Mouse (Mus musculus): ENCODE results near the gene Ttyh3.

The Ttyh3 gene

DNA sequence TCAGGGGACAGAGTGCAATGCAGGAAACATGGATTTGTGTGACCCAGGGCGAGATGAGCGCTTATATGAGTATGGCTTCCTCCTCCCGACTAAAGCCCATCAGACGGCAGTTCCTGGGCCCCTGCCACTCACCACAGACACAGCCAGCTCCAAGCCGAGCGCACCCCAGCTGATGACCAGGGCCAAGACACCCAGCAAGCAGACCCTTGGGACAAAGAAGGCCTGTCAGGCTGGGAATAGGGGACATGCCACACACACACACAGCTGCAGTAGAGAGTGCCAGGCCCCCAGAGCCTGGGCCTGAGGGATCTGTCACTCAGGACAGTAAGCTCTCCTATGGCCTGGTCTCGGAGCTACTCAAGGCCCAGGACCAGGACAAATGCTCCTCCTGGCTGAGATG, 15.4 kb downstream of the Ttyh3 start:
- peak; percentile 74 for DNase-seq (ENCODE audit: low spot score in 2 of 2)

DNA sequence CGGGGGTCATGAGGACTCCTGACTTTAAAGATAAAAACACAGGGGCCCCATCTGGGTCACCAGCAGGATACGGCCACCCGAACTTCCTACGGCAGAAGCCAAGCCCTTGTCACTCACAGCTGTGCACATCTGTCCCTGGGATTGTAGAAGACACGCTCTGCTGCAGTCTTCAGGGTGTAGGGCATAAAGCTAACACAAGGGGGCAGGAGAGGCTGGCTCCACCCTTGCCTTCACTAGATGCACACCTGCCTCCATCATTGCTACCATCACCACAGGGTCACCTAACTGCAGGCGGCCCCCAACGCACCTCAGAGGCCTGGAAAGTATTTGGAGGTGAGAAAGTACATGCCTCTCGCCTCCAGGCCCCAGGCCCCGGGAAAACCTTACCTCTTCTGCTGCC, 19.8 kb downstream of the Ttyh3 start:
- DNase-seq (ENCODE audit: low spot score in 2 of 2), result no peak

DNA sequence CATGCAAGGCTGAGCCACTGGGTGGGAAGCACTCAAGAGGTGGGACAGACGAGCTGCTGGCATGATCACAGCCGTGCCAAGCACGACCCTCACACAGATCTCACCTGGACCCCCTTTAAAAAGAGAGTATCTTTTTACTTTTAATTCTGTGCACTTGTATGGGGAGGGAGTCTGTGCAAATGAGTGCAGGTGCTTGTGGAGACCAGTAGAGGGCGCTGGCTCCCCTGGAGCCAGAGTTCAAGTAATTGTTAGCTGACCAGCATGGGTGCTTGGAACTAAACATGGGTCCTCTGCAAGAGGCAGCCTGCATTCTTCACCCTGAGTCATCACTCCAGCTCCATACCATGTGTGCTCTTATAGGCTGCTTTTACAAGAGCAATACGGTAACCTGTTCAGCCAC, 21.3 kb downstream of the Ttyh3 start:
- DNase-seq (ENCODE audit: low spot score in 2 of 2), result no peak

DNA sequence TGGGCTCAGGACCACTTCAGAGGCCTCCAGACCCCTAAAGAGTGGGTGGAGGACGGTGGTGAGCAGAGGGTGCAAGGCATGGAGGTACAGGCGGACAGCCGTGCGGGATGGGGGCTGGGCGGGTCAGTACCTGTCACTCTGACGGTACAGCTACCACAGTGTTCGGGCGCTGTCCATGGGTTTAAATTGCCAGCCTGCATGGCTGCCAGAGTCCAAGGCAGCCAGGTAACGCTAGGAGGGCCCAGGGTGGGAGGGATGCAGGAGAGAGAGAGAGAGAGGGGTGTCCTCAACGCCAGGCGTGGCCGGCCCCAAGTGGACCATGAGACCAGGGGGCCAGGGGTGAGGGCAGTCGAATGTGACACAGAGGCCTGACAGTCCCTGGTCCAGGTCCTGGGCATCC, 23.9 kb downstream of the Ttyh3 start:
- no peak for DNase-seq (ENCODE audit: low spot score in 2 of 2)

DNA sequence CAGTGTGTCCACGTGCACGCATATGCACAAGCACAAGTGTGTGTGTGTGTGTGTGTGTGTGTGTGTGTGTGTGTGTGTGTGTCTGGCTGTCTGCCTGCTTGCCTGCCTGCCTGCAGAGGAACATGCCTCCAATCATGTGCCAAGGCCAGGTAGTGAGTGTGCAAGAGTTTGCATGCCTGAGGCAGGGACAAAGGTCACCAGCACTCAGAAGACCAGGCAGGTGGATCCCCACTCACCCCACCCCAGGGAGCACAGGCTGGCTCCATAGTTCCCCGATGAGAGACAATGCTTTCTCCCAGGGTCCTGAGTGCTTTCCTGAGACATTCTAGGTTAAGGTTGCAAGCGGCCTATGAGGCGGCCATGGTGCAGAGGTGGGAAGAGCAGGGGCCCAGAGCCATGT, 24.6 kb downstream of the Ttyh3 start:
- DNase-seq (ENCODE audit: low spot score in 2 of 2), result no peak

DNA sequence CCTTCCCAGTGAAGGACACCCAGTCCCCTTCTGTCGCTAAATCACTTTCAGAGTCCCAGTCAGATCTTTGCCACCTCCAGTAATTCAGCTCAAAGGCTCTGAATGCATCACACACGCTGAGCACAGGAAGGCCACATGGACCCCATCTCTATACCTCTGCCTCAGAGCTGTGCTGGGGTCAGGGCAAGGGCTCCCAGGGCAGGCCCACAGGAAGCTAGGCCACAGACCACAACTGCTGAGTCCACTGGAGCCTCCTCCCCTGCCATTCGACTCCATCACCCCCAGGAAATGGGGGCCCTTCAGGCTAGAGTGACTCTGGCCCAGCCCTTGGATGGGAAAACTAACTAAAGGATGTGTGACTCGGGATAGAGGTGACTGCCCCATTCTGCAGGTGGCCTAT, 25.0 kb downstream of the Ttyh3 start:
- no peak for DNase-seq (ENCODE audit: low spot score in 2 of 2)

DNA sequence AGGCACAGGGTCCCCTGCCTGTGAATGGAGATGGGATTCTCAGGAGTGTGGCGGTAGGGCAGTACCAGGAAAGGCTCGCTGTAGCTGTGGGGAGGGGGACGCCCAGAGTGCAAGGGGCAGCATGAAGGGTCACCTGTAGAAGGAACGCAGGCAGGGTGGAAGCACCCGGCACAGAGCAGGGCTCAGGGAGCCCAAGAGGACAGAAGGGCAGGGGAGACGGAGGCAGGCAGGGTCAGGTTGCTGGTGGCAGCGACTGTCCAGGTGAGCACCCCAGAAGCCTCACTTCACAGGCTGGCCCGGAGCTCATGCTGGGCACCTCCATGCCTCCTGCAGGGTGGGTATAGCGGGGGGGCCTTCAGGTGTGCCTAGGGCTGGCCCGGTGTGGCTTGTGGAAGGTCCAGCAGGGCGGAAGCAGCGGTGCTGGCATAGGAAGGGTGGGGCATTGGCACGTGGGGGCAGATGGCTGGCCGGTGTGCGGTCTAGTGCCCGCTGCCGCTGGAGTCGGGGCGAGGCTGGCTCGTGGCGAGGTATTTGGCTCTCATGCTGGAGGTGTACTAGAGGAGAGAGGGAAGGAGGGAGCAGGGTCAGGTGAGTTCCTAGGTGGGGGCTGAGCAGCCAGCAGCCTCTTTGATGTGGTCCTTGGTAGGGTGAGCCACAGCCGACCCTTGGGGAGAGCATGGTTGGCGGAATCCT, 25.7 kb downstream of the Ttyh3 start:
- no peak for DNase-seq (ENCODE audit: low spot score in 2 of 2)

DNA sequence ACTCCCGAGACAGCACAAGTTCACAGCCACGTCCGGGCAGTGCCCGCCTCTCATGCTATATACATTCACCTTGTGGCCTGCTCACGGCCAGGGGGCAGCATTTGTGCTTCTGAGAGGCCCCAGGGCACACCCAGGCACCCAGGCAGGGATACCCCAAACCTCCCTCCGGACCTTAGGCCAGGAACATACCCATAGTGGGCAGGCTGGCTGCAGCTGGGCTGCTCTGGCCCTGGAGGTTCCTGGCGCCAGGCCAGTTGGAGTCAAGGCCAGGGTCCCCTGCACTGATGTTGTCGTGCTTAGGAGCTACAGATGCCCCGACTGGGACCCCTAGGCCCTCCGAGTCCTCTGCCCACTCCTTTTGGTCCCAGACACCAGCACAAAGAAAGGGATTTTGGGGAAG, 27.3 kb downstream of the Ttyh3 start:
- DNase-seq (ENCODE audit: low spot score in 2 of 2), result no peak

DNA sequence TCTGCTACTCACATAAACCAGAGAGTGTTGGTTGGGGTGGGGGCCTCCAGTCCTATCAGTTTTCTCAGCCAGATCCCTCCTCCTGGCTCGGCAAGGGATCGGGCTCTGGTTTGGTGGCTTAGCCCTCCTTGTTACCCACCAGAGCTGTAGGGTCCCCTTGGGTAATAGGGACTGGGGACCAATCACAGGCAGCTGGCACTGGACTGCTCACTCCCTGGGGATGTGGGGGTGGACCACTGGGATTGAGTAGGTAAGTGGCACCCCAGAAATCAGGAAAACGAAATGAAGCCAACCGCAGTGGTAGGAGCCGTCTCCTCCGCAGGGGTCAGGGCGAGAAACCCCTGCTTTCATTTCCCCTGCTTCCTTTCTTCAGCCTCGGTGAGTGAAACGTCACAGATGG, 27.7 kb downstream of the Ttyh3 start:
- DNase-seq (ENCODE audit: low spot score in 2 of 2), result no peak

DNA sequence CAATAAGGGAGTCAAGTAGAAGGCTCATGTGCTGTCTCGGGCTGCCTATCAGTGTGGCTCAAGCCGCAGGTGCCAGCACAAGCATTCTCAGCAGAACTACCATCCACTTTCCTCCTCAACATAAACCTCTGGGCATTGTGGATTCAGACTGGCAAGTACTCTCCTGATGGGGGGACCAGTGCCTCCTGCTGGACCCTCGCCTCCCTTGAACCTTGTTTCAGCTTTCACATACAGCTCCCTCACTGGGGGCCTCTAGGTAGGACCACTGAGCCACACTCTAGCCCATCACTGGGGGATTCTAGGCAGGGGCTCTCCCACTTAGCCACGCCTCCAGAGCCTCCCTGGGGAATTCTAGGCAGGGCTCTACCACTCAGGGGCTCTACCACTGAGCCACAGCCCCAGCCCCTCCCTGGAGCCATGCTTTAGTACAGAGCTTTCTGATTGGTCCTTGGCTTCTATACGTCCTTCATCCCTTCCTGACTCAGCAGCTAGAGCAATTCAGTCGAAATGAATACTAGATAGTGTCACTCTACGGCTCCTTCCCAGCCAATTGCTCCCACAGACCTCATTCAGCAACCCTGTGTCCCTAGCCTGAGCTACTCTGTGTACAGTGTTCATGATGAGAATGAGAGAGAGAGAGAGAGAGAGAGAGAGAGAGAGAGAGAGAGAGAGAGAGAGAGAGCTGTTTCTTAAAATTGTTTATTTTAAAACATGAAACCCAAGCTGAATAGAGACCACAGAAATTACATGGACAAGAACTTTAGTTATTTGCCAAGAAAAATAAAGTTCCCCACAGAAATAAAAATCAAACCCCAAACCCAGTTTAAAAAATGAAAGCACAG, 28.7 kb downstream of the Ttyh3 start:
- peak in 1 of 2 experiments; percentile 31 for DNase-seq (ENCODE audit: low spot score in 2 of 2)

DNA sequence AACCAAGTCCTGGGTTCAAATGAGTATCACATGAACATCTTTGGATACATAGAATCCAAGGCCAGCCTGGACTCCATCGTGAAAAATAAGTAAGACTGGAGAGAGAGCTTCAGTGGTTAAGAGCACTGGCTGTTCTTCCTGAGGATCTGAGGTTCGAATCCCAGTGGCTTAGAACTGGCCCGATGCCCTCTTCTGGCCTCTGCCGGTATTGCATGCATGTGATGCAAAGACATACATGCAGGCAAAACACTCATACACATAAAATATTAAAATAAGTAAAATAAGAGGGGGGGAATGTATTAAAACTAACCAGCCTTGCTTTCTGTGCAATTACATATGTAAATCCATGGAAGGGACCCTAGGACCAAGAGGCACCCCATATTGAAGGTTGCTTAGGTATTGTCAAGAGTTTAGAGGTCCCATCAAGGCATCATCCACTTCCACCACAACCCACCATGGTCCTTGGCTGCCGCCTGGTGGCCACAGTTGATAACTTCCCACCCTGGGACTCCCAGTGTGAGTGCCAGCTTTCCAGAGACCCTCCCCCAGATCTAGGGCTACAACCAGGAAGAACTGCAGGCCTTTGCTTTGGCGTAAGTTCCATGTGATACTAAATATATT, 29.6 kb downstream of the Ttyh3 start:
- DNase-seq (ENCODE audit: low spot score in 2 of 2), result peak in 1 of 2 experiments; percentile 85

DNA sequence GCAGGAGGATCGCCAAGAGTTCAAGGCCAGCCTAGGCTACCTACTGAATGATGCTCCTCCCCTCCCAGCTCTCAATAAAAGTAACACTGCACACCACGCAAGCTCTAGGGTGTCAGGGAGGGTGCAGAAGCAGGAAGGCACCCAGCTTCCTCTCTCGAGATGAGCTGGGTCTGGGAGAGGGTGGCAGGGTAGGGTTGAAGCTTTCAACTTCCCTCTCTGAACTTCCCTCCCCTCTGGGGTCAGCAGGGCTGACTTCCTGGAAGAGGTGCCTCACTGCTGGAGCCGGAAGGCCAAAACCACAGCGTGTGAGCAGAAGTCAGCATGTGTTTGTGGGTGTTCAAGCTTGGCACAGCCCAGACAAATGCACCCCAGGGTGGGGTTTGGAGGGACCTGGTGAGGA, 31.1 kb downstream of the Ttyh3 start:
- peak; percentile 55 to 65 for DNase-seq (ENCODE audit: low spot score in 2 of 2)

DNA sequence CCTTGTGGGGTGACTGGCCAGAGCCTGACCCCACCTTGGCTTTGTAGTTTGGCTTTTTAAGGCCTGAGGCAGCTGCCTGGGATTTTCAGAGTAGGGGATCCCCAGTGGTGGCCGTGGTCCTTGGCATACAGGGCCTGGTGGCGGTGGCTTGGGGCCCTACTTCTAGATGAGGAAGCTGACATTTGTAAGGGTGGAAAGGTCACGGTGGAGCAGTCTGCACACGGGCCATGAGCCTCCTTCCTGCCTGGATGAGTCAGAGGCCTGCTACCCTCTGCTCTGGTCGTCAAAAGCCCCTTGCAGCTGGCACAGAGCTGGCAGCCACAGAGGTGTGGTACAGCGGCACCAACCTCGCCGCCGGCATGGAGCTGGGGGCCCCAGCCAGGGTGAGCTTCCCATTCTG, 32.1 kb downstream of the Ttyh3 start:
- peak in 1 of 2 experiments; percentile 41 for DNase-seq (ENCODE audit: low spot score in 2 of 2)

DNA sequence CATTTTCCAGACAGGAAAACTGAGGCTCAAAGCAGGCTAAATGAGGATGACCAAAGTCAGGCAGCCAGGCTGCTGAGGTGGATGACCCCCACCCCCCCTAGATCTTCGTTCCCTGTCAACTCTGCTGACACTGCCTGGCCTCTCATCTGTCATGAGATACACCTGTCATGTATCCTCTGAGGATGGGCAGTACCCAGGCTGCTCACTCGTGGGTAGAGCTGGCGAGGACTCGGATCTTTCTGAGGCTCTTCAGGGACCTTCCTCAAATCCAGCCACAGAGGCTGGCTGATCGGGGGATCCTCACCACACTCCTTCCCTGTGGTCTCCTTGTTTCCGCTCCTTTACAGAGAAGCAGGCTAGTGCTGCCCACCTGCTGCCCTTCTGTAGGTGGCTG, 32.7 kb downstream of the Ttyh3 start:
- DNase-seq (ENCODE audit: low spot score in 2 of 2), result no peak

DNA sequence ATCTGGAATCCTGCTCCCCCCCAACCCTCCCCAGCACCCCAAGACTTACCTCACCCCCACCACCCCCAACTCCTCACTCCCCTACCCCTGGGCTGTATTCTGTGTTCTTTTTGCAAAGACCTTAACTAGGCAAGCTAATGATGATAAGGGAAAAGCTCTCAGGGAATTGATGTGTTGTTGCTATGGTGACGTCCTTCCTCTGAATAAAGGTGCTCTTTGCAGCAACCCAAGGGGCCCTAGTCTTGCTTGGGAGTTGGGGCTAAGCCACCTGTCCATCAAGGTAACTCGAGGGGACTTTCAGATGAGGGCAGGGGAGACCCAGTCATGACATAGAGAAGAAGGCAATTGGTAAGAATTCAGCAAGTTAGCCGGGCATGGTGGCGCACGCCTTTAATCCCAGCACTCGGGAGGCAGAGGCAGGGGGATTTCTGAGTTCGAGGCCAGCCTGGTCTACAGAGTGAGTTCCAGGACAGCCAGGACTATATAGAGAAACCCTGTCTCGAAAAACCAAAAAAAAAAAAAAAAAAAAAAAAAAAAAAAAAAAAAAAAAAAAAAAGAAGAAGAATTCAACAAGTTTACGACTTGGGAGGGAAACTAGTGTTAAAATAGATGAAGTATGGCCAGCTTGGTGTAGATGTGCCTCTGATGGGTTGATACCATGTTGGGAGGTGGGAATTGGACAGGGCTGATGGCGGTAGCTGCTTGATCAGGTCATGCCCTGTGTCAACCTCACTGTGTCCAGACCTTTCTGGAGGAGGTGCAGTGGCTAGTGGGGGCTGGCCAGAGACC, 33.3 kb downstream of the Ttyh3 start:
- DNase-seq (ENCODE audit: low spot score in 2 of 2), result no peak

DNA sequence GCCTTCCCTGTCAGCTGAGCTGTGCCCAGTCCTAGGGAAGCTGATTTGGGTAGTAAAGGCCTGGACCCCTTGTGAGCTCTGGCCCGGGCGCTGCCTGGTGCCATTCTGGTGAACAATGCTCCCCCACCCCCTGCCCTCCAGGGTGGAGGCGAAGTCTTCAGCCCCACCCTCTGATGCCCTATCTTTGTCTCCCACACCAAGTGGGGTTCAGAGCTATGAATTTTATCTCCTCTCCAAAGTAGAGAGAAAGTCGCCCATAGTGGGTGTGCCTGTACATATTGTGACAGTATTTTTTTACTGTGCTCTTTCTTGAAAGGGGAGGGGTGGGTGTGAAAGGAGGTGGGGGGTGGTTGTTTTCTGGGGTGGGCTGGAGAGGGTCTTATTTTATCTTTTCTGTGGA, 34.0 kb downstream of the Ttyh3 start:
- DNase-seq (ENCODE audit: low spot score in 2 of 2), result no peak

DNA sequence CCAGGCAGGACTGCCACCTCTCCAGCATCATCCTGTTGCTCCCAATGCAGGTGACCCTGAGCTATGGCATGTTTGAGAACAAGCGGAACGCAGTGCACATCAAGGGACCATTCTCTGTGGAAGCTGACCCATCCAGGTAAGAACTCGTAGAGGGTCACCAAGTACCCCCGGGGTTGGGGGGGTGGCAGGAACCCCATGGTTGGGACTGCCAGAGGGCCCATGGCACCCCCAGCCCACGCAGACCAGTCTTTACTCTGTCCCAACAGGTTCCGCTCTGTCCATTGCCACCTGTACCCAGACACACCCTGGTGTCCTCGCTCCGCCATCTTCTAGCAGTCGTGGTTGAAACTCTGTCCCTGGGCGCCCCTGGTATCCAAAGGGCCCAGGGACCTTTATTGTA, 34.7 kb downstream of the Ttyh3 start:
- no peak for DNase-seq (ENCODE audit: low spot score in 2 of 2)

DNA sequence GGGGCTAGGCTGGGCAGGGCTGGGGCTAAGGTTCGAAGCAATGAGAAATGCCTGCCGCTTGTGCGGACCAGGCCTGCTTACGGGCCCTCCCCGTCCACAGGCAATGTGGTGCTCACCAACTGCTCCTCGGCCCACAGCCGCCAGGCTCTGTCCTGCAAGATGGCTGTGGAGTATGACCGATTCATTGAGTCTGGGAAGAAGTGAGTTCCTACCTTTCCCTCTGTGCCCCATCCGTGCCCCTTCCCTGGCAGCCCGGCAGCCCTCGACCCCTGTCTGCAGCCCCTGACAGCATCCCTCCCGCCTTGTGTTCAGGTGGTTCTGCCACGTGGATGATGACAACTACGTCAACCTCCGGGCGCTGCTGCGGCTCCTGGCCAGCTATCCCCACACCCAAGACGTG, 36.6 kb downstream of the Ttyh3 start:
- peak in 1 of 2 experiments; percentile 26 for DNase-seq (ENCODE audit: low spot score in 2 of 2)

DNA sequence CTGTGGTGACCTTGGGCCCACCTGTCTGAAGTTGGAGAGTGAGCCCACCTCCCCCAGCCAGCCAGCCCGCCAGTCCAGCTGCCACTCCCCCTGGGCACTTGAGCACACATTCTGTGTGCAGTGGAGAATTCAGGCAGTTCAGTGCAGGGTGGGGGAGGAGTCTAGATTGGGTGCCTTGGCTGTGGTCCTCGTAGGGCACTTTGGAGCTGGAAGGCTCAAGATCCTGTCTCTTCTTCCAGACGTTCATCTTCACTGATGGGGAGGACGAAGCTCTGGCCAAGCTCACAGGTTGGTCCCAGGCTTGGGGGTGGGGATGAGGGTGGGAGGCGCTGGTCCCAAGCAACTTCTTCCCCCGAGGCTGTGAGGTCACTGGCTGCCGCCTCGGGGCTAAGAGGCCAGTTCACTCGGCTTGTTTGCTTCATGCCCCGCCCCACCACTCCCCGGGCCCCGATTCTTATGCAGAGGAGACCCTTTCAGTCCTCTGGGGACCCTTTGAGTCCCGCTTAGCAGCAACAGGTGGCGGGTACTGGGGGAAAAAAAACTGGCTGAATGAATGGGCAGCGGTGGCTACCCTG, 37.1 kb downstream of the Ttyh3 start:
- peak in 1 of 2 experiments; percentile 47 for DNase-seq (ENCODE audit: low spot score in 2 of 2)

DNA sequence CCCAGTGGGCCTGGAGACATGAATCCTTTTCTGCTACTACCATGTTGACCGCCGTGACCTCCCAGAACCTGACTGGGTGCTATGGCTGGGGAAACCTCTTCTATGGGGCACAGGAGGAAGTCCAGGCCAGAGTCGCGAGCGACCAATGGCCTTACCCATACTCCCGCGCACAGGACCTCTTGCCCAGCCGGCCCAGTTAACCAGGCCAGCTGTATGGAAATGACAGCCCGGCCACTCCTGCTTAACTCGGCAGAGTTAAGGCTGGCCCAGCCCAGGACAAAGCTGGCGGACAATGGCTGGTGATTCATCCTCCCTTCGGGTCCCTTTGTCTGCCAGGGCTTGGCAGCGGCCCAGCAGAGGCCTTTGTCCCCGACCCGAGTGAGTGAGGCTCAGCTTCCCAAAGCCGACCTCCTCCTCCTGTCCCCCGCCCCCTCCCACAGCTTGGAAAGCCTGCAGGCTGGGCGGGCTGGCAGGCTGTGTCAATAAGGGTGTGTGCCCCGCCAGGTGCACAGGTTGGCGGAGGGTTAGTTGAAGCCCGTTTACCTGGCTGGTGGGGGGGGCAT, 37.7 kb downstream of the Ttyh3 start:
- peak; percentile 81 for DNase-seq (ENCODE audit: low spot score in 2 of 2)

DNA sequence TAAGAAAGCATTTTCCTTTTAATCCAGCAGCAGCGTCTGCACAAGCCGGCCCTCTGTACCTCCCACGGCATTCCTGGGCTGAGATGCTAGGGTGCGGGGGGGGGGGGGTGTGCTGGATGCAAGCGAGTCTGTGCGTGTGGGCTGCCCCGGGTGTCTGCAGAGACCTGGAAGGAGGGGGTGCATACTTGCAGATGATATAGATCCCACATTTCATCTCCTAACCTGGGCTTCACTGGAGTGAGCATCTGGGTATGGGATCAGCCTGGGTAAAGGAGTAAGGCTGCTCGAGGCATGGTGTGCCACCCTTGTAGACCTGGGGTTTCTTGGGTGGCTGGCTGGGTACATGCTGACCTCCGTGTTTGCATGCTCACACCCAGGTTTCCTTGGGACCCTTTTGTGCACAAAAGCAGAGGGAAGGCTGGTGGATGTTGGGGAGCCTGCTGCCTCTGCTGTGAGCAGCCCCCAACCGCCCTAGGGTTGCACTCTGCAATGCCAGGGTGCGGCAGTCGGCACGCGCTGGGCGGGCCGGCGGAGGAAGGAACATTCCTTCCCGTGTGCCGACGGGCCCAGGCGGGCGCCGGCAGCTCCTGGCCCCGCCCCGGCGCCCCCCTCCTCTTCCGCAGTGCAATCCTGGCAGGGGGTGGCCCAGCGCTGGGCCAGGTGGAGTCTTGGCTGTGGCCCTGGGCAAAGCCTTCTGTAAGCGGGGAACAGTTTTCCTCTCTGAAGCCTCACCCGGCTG, 38.4 kb downstream of the Ttyh3 start:
- DNase-seq (ENCODE audit: low spot score in 2 of 2), result peak in 1 of 2 experiments; percentile 47

Data from right cerebral cortex, postnatal 10 days (tissue).